Mouse (Mus musculus) urinary bladder, postnatal 10 days (tissue): ENCODE data around the gene Ppa2.

Source experiments
- DNase-seq: peaks from one replicate; pipeline ENCODE4 v3.0.0; 2022; ENCODE audit warnings: low spot score

The Ppa2 gene

DNA sequence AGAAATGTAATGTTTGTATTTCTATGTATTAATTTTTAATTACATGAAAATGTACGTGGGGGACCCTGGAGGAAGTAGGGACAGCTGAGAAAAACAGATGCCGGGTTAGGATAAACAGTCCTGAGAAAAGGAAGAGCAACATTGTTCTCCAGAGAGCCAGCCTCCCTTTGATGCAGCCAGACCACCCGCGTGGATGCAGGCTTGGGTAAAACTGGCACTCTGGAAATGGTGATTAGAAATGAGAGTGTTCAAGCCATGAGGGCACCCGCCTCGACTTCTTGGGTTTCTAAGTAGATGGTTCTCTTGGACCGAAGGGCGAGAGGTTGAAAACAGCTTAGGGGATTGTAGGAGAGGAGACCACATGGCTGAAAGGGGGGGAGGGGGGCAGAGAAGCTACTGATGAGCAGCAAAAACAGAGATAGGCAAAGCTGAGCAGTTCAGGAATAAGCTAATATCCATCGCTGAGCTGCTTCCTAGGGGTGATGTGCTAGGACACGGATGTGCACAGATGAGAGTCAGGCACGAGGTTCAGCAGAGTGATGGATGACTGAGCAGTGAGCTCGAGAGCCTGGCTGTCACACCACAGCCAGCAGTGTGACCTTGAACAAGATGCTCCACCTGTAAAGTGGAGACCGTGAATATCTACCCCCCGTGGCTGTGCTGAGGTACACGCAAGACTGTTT is 21.4 kb downstream of the Ppa2 start:
- no peak for DNase-seq

- no peak for DNase-seq
Measured at GRCm38 (mm10) chr3:133332280-133332679, 22.4 kb downstream of the Ppa2 start.

DNA sequence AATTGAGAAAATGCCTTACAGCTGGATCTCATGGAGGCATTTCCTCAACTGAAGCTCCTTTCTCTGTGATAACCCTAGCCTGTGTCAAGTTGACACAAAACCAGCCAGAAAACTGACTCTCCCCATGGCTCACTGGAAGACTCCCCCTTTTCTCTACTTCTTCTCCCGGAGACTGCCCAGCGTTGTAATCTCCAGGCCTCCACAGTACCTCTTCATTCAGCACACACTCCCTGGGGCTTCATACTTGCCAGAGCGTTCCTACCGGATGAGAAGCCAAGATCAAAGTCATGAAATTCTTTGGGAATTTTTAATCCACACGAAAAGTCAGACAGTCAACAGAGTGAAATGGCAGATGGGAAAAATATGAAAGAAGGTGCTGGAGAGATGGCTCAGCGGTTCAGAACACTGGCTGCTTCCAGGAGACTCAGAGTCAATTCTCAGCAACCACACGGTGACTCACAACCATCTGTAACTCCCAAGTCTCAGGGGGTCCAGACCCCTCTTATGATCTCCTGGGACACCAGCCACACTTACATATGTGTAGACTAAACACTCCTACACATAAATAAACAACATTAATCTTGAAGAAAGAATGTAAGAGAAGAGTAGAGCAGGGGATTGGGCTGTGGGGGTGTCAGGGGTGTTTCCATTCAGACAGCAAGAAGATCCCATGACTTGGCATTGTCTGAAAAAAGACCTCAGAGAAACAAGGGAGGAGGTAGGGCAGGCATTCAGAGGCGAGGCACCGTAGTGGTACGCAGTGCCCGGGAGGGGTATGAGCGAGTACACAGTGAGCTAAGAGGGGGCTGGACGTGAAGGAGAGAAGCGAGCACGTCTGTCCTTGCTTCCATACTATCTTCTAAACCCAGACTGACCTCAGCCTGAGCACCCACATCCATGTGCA is 23.6 kb downstream of the Ppa2 start:
- no peak for DNase-seq

GRCm38 (mm10) chr3:133334691-133335090 is 24.8 kb downstream of the Ppa2 start:
- DNase-seq, result no peak

- no peak for DNase-seq
Measured at GRCm38 (mm10) chr3:133335166-133335565, 25.3 kb downstream of the Ppa2 start.

DNA sequence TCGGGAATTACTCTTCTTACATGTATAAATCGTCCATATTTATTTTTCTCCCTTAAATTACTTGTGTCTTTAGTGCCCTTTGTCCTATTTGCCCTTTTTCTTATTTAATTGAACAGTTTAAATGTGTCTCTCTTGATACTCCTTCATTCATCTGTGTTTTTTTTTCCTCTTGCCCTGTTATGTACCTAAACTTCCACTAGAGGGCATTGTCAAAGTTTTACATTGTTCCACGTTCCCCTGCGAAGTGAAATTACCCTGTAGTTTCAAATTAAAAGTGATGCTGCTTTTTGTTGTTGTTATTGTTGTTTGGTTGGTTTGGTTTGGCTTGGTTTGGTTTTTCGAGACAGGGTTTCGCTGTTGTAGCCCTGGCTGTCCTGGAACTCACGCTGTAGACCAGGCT is 26.5 kb downstream of the Ppa2 start:
- DNase-seq, result no peak

GRCm38 (mm10) chr3:133338851-133339356 is 29.0 kb downstream of the Ppa2 start:
- DNase-seq, result no peak

DNA sequence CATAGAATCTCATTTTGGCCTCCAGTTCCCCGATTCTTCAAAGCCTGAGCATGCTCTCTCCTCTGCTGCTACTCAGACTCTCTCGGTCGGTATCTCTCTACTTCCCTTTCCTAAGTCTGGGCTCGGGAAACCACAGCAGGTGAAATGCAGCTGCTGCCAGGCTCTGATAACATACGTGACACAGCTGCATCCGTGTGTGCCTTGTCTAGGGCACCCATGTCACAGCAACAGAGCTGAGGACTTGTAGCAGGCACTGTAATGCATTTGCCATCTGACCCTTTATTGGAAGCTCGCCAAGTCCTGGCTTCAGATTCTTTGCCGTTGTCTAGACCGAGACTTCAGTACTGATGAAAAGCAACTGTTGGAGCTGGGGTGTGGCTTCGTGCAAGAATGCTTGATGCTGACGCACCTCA is 29.5 kb downstream of the Ppa2 start:
- DNase-seq, result no peak

DNA sequence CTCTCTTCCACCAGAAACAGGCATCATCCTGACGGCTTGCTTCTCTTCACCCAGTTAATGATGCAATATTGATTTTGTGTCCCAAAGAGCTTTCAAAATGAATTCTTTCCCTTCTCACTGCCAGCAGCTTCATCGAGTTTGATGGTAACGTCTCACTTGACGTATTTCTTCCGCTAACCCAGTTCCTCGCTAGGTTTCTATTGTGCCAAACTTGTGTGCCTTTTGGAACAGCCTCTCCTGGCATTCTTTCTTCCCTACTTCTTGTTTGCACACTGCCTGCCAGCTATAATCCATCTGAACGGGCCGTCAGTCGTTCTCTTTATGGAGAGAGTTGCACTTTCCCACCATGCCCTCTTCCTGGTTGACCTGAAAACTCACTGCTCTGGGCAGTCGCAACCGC is 31.2 kb downstream of the Ppa2 start:
- no peak for DNase-seq

DNA sequence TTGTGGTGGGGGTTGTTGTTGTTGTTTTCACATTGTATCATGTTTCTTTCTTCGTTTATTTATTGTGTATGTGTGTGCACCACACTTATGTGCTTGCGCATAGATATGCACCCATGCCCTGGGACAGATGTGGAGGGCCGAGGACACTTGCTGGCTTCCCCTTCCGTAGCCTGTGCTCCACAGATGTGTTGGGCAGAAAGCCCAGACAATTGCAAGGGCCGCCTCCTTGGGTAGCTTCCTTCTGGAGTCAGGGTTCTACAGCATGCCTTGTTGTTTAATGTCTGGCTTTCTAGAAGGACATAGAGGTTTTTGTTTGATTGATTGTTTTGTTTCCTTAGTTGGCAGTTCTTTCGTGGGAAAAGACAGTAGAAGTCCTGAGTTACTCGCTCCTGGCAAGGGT is 37.6 kb downstream of the Ppa2 start:
- no peak for DNase-seq

GRCm38 (mm10) chr3:133348847-133349246 is 38.9 kb downstream of the Ppa2 start:
- DNase-seq, result no peak

- no peak for DNase-seq
Measured at GRCm38 (mm10) chr3:133357426-133357974, 47.6 kb downstream of the Ppa2 start.

DNA sequence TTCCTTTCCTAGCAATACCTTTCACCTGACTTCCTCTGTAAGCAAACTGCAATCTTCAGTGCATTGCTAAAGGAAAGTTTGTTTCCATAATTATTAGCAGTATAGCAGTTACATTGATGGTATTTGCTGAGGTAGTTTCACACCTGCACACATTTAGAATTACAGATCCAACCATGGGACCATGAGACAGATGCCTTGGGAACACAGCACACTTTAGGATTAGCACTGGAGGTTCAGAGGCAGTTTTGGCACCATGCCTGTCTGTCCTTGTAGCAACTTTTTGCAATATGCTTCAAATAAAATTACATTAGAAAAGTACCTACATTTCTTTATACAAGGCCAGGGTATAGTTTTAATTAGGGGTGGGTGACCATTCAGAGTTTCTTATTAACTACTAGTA is 48.1 kb downstream of the Ppa2 start:
- no peak for DNase-seq

- DNase-seq, result no peak
Measured at GRCm38 (mm10) chr3:133361406-133361805, 51.5 kb downstream of the Ppa2 start.

DNA sequence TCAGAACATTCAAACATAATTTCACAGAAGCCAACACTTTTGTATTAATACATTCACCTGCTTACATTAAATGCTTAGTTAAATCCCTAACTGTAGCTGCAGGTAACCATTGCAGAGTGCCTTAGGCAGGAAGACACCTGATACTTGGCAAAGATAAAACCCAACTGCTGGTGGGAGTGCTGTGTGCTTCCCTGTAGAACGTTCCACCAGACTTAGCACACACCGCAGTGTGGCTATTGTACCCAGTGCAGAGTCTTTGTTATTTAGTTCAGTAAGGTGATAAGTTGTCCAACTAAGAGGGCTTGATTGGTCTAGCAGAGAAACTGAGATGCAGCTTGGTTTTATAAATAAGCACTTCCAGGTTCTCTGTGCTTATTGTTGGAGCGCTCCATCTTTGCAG is 54.2 kb downstream of the Ppa2 start:
- DNase-seq, result no peak

- no peak for DNase-seq
Measured at GRCm38 (mm10) chr3:133366096-133366495, 56.2 kb downstream of the Ppa2 start.

DNA sequence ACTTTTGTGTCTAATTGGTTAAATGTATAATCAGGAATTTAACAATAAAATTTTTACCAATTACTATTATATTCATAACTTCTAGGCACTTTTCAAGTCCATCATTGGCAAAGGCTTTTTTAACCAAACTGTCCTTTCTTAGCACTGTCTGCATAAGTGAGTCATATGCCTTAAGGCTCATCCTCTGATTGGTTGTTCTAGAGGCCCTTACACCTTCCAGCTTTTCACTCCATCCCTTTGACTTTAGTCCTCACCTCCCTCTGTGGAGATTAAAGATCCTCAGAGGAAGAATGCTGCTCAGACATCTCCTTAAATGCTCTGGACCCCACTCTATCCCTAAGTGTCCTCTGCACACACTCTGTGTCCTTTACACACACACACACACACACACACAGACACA is 68.3 kb downstream of the Ppa2 start:
- no peak for DNase-seq

GRCm38 (mm10) chr3:133379997-133380396 is 70.1 kb downstream of the Ppa2 start:
- DNase-seq, result no peak

- DNase-seq, result no peak
Measured at GRCm38 (mm10) chr3:133381519-133381918, 71.6 kb downstream of the Ppa2 start.

- DNase-seq, result no peak
Measured at GRCm38 (mm10) chr3:133382147-133382546, 72.2 kb downstream of the Ppa2 start.

DNA sequence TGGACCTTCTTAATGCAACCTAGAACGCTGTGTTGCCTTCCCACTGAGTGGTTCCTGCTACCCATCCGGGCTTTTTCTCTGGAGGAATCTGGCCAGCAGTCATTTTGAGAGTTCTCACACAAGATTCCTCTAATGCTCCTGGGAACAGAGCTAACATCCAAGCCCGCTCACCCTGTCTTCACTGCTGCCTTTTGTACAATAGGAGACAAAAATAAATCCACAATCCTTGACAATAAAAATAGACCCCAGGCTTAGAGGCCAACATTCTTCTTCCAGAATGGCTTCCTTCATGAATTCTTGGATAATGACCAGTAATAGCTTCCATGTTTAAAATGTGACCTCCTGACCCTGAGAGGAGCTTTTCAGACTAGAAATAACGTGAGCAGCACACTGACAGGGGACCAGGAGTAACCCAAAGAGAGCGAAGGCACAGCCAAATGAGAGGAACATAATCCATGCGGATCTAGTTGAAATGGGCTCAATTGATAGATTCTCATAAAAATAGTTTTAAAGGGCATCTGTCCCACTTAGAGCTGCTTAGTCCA is 74.3 kb downstream of the Ppa2 start:
- no peak for DNase-seq

DNA sequence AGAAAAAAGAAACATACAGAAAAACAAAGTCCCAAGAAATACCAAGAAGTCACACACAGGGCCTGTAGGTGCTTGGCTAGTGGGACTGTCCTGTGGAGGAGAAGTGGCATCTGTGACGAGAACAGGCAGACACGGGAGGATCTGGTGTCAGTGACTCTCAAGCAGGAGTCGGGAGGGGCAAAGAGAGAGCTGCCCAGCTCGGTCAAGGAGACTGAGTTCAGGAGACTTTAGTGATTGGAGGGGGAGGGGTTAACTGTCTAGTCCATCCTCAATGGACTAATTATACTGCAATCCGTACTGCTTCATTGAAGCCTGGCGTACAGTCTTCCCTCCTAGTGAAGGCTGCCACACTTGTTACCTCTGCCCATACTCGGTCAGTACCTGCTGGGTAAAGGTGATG is 77.4 kb downstream of the Ppa2 start:
- DNase-seq, result no peak
